Mouse (Mus musculus) bone marrow macrophage, adult 2 months (primary cell): ENCODE data around the gene Klc4.

Experiments
- CTCF ChIP-seq: IDR thresholded peaks from 2 replicates; pipeline ENCODE4 v1.5.1; 2012; ENCODE audit warnings: low read depth, mild to moderate bottlenecking, low read length, moderate library complexity
- POLR2A ChIP-seq: IDR thresholded peaks from 2 replicates; pipeline ENCODE4 v1.6.1; 2012; ENCODE audit warnings: mild to moderate bottlenecking, low read depth, low read length, borderline replicate concordance

DNA sequence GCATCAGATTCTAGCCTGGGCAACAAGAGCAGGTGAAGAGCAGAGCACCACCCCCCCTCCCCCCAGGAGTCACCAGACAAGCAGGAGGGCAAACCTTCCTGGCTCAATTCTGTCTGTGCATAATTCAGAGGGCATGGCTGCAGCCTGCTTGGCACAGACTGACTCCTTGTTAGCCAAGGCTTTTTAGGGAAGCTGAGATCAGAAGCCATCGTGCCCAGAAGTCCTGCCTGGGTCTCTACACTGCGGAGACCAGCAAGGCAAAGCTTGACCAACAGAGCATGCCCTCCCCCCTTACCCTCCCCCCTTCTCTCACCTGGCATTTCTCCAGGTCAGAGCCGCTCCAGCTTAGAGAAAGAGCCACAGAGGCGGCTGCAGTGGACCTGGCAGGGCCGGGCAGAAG lies 16.9 kb upstream of the Klc4 start:
- no peak for TF ChIP-seq CTCF
- no peak for TF ChIP-seq POLR2A
